Mouse (Mus musculus): ENCODE data around the gene Ddx58.

Ddx58 gene

DNA sequence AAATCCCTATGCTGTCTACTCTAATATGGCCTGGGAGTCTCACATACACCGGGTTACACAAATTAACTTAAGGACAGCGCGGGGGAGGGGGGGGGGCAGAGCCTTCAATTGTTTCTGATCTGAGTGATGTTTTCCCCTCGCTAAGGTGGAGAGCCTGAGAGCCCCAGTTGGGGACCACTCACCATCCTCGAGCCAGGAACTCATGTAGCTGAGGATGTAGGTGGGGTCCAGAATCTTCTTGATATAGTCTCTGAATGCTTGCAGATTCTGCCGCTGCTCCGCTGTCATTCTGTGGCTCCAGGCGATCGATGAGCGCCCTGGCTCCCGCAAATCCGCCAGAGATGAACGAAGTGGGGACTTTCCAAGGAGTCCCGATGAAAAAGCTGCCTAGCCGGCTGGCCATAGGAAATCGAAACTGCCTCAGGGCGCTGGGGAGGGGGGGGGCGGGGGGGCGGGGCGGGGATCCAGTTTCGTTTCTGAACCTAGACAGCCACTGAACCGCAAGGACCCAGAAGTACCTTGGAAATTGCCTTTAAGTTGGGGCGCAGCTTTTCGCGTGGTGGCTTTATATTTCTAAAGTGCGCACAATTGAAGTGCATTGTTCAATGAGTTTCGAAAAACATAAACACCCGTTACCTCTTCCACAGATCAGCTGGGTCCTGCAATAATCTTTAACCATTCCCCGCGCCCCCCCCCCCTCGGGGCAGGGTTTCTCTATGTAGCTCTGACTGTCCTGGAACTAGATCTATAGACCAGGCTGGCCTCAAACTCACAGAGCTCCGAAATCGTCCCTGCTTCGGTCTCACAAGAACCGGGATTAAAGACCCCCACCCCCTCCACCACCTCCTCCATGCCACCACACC, at the start of gene Ddx58:
TSS of gene Ddx58 (minus strand) at position 420 of the 863 bp plus-strand sequence.
- peak; percentile 42 for DNase-seq

DNA sequence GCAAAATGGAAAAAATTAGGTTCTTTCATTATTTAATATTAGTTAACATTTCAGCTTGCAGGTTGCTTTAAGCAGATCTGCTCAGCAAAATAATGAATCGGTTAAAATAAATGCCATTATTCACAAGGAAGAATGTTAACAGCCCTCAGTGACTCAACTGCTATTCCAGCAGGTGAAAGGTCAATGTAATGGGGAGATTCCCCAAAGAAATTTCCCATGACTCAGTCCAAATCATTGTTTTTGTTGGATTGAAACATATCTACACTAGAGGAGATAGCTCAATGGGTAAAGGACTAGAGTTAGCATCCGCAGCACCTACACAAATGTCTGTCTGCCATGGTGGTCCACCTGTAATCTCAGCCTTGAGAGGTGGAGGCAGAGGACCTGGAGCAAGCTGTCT, 49.4 kb upstream of the Ddx58 start:
- no peak for DNase-seq

DNA sequence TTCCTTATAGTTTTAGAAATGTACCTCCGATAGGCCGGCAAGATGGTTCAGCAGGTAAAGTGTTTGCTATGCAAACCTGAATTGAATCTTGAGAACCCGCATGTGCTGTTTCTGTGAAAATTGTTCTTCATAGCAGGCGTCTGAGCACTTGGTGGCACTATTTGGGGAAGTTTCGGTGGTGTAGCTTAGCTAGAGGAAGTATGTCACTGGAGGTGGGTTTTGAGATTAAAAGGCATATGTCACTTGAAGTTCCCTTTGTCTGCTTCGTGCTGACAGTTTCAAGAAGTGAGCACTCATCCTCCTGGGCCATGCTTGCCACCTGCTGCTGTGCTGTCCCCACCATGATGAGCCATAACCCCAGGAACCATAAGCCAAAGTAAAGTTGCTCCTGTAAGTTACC, 47.8 kb upstream of the Ddx58 start:
- DNase-seq = no peak

GRCm38 (mm10) chr4:40285582-40285981, 46.0 kb upstream of the Ddx58 start:
- DNase-seq = peak; percentile 85

DNA sequence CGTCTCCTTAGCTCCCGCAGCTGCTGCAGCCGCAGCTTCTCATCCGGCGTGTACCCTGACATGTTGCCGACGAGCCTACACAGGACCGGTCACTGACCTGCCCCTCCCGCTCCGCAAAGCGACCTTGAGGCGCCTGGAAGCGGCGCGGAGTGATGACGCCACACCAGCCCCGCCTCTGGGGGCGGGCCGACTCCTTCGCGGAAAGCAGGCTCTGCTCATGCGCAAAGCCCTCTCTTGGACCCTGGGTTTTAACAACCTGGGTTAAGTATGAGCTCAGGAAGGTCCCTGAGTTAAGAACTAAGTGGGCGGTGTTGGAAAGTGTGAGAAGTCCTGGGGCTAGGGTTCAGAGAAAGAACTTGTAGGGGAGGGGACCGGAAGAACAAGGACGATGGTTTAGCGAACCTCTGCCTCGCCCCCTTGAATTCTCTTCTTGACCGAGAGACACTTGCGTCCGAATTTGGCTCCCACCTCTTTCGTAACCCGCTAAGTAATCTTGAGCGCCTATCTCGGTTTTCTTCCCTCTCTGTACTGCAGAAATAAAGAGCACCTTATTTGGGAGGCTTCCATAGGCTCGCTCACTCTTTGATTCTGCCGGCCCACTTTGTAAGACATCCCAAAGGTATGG, 39.8 kb upstream of the Ddx58 start, which contains the start of gene Ndufb6:
TSS of gene Ndufb6 (minus strand) at position 146 of the 625 bp plus-strand sequence.
- DNase-seq = peak; percentile 98

GRCm38 (mm10) chr4:40278880-40279275, 39.2 kb upstream of the Ddx58 start:
- no peak for DNase-seq

GRCm38 (mm10) chr4:40269430-40270032, 29.9 kb upstream of the Ddx58 start, which contains the start of the genes Smim27 and Topors:
Smim27 (plus strand) TSS chr4:40269579.
Topors (minus strand) TSS chr4:40269850.
- peak; percentile 95 for DNase-seq

DNA sequence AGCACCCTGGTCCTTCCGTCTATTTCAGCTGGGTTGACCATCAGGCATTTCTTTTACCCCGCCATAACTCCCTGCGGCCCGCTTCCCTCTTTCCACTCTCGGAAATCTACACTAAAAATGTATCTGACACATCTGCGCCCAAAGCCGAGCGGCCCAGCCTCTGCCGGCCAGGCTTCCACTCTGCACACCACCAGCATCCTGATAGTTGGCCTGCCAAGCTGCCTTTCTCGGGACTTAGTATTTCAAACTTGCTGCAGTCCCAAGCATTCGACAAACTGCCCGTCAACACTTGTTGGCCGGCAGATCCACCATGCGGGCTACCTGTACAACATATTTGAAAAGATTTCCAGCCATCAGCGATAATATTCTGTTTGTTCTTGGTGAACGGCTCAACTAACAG, 29.2 kb upstream of the Ddx58 start:
- DNase-seq = no peak

DNA sequence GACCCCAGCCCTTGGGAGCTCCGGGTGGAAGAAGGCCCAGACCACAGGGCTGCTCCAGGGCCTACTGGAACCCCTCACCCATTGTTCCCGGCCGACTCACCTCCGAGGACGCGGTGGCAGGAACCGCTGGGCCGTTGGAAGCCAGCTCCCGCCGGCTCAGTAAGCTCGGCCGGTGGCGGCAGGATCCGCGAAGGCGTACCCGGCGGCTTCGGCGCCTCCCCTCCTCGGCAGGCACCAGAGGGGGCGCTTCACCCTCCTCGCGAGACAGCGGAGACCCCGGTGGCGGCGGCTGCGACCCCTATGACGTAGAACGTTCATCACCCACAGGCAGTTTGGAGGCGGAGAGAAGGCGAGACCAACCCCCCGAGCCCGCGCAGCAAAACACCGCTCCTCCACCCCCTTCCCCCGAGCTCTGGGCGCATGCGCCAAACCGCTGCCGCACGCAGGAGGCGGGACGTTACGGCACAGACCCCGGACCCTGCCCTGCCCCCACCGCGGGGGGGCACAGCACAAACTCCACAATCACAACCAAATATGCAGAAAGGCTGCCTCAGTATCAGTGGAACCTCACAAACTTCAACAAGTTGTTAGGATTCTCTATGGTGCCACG, 28.7 kb upstream of the Ddx58 start:
- peak; percentile 92 for DNase-seq

DNA sequence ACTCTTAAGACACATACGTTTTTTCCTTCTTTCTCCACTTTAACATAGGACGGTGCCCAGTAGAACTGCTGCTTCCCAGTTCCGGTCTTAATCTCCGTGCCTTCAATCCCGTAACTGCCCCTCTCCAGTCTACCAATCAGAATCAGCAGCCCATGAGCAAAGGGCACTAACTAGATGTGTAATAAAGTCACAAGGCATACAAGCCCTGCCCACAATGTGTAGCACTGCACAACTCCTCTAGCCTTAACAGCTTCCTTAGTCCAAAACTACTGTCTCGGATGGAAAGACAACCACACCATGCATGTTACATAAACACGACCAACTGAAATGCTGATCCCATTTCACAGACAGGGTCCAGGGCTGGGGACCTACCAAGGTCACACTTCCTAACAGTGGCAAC, 28.1 kb upstream of the Ddx58 start:
- peak; percentile 5 for DNase-seq

- peak; percentile 26 for DNase-seq
Observed at GRCm38 (mm10) chr4:40264321-40264720, 24.7 kb upstream of the Ddx58 start.

GRCm38 (mm10) chr4:40254385-40255103, 14.9 kb upstream of the Ddx58 start:
- no peak for DNase-seq

- DNase-seq = no peak
Observed at GRCm38 (mm10) chr4:40253766-40254165, 14.1 kb upstream of the Ddx58 start.

GRCm38 (mm10) chr4:40250984-40251383, 11.4 kb upstream of the Ddx58 start:
- DNase-seq = no peak

- DNase-seq = no peak
Observed at GRCm38 (mm10) chr4:40244035-40244434, 4.4 kb upstream of the Ddx58 start.

DNA sequence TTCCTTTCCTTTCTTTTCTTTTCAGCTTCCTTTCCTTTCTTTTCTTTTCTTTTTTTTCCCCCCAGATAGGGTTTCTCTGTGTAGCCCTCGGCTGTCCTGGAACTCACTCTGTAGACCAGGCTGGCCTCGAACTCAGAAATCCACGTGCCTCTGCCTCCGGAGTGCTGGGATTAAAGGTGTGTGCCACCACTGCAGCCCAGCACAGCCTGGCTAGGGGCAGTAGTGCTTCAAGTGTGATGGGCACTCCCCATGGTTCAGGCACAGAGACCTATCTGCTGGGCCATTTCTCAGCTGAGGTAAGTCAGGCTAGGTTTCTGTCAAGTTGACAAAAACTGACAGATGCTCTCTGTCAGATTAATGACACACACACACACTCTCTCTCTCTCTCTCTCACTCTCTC, 3.4 kb upstream of the Ddx58 start:
- no peak for DNase-seq

- no peak for DNase-seq
Observed at GRCm38 (mm10) chr4:40241928-40242327, 2.3 kb upstream of the Ddx58 start.

DNA sequence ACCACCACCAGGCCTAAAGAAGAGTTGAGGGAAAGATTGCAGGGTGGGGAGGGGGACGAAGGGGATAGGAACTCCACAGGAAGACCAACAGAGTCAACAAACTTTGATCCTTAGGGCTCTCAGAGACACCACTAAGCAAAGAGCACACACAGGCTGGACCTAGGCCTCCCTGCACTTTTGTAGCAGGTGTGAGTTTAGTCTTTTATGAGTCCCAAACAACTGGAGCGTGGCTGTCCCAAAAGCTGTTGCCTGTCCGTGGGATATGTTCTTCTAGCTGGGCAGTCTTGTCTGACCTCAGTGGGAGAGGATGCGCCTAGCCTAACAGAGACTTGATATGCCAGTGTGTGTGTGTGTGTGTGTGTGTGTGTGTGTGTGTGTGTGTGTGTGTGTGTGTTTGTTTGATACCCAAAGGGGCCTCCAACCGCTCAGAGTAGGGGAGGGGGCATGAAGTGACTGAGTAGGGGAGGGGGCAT, 680 bp upstream of the Ddx58 start:
- DNase-seq = no peak

DNA sequence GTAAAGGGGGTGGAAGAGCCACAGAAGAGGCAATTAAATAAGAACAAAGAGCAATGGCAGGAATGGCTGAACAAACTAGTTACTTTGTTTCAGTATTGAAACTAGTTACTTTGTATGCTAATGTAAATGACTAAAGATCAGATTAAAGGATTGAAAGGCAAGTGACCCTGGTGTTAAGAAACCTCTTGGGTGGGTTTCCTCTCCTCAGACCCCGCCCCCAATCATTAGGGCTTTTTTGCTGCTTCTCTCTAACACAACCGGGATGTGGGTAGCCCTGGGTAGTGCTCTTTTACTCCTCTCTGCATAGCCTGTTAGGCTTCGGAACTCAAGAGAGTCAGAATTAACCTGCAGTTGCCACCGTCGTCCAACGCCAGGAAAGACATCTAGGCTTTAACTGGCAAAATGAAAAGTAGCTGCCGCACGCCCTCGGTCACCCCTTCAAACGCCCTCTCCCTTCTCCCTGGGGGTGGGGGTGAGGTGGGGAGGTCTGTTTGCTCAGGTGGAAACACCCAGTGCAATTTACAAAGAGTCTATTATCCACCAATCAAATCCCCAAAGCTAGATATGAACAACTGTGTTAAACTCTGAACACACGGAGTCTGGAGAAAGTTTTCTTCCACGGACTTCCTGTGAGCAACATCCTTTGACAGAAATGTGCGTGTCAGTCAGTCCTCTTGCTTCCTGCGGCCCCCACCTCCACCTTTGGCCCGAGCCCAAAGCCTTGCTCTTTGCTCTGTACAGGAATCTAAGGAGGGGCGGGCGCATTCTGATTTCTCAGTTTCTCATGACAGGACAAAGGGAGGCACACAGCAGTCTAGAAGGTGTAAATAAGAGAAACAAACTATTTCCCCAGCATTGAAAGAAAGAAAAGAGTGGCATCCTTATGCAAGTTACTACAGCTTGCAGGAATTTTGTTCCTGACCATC, 882 bp downstream of the Ddx58 start:
- peak; percentile 76 for DNase-seq

GRCm38 (mm10) chr4:40236829-40237228, 2.8 kb downstream of the Ddx58 start:
- no peak for DNase-seq

GRCm38 (mm10) chr4:40234256-40234655, 5.4 kb downstream of the Ddx58 start:
- DNase-seq = no peak
